In the genomic region with DNA sequence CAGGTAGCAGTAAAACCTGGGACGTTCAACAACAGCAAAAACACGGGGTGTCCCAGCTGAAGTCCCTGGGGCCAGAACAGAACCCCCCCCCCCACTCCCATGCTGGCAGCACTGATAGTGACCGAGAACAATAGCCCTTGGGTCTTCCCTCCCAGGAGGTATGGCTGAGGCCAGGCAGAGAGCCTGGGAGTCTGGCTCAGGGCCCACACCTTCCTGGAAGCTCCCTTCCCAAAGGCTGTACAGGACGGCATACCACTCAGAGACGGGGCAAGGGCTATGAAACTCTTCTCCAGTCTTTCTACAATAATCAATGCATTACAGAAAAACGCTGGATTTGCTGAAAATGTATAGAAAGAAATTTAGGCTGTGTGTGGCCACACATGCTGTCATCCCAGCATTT, we compare ENCODE assay signal across 9 mouse cellular contexts.
"Had no signal": no experiment of that assay in that cellular context is flagged by ENCODE, and none has a peak within 500 bp of the region (broad histone marks: within the 10 kb centered on the region; RNA-seq: fewer than 3 reads in every experiment).

No protein-coding gene starts in this region.

- H3K9ac ChIP-seq: liver, embryonic 15.5 days; neural tube, embryonic 12.5 days had no signal

- H3K4me1 ChIP-seq: limb, embryonic 10.5 days; neural tube, embryonic 12.5 days had no signal

- H3K4me2 ChIP-seq: liver, embryonic 11.5 days; liver, embryonic 15.5 days; neural tube, embryonic 12.5 days had no signal

- H3K4me3 ChIP-seq: left cerebral cortex, adult 2 months; limb, embryonic 10.5 days; liver, embryonic 15.5 days; neural tube, embryonic 12.5 days had no signal

- H3K36me3 ChIP-seq: limb, embryonic 10.5 days; neural tube, embryonic 12.5 days had no signal

- H3K27me3 ChIP-seq: liver, embryonic 15.5 days; neural tube, embryonic 12.5 days had no signal

- DNase-seq: kidney, postnatal 14 days; lung, adult 2 months; thymus, postnatal 4 days had no signal

- H3K9me3 ChIP-seq: limb, embryonic 10.5 days; liver, embryonic 15.5 days; neural tube, embryonic 12.5 days had no signal

- H3K27ac ChIP-seq: left cerebral cortex, adult 2 months; limb, embryonic 10.5 days; liver, embryonic 15.5 days; neural tube, embryonic 12.5 days; stomach, postnatal 0 days had no signal
